Mouse (Mus musculus) left cerebral cortex, adult 2 months (tissue): ENCODE measurements around the gene Ank2. TPM values are rescaled to one million over a fixed set of nuclear protein-coding genes. Genes with fewer than 3 reads are reported as not detected.
A peak's percentile ranks its signal among the peaks of the same experiment; 100 is the strongest.

Experiments used
- DNase-seq, 2 experiments: peaks; one replicate each; pipeline ENCODE4 v3.0.0; 2021 to 2022; ENCODE audit warnings: low spot score in 2 of 2, mixed read lengths in 1 of 2; ENCODE audit errors: extremely low spot score in 1 of 2
- H3K27ac ChIP-seq: fragments of 200-600 bp; 2 replicates; pipeline ENCODE4 v1.8.1; 2022
- H3K4me3 ChIP-seq: fragments of 200-600 bp; 2 replicates; pipeline ENCODE4 v1.8.1; 2022
- CTCF ChIP-seq: fragments of 200-600 bp; IDR thresholded peaks from 2 replicates; pipeline ENCODE4 v1.8.1; 2022; ENCODE audit warnings: antibody characterized with exemption, mild to moderate bottlenecking, moderate library complexity
- intact Hi-C: fragments of 180-260 bp; cut with DNase I; formaldehyde crosslinking; loops from one replicate; pipeline ENCODE4 v1.15.1; 2025
- total RNA-seq, 2 experiments: library from RNA; stranded (reverse); gene quantifications; 2 replicates each; pipeline ENCODE4 v1.2.3; 2021

The Ank2 gene
- total RNA-seq, 2 experiments from 2014 or later, result 905 to 916 TPM

DNA sequence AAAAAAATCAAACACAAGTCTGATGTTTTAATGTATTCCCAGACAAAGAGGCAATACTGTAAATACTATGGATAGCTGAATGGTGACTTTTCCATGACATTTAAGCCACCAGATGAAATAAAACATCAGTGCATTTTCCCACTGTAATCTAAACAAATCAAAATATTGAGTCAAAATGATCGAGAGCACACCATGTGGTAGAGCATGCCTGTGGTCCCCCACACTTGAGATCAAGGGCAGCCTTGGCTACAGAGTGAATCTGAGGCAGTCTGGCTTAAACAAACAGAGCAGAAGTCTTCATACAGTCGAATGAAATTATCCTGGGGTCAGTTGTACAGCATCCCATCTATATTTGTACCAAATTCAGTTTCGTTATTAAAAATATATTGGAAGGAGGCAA is 288.0 kb downstream of the Ank2 start:
- Histone ChIP-seq H3K27ac (no peak overlapping the region), H3K4me3 (no peak overlapping the region)
- no peak for TF ChIP-seq CTCF
- no peak for DNase-seq
- intact Hi-C loops, result no loop called here

- no peak for DNase-seq
- TF ChIP-seq CTCF, result no peak
- H3K4me3 ChIP-seq, result no peak overlapping the region
- no peak overlapping the region for H3K27ac ChIP-seq
- intact Hi-C loops, result no loop called here
These were observed 288.6 kb downstream of the Ank2 start for GRCm38 (mm10) chr3:127210552-127210951.

- DNase-seq, result no peak
- no peak for TF ChIP-seq CTCF
- H3K27ac ChIP-seq, result peak overlapping the region; percentile 8; the same call in 1 of the 2 replicates
- H3K4me3 ChIP-seq, result no peak overlapping the region
- intact Hi-C loops, result no loop called here
These were observed 290.3 kb downstream of the Ank2 start for GRCm38 (mm10) chr3:127208871-127209270.

DNA sequence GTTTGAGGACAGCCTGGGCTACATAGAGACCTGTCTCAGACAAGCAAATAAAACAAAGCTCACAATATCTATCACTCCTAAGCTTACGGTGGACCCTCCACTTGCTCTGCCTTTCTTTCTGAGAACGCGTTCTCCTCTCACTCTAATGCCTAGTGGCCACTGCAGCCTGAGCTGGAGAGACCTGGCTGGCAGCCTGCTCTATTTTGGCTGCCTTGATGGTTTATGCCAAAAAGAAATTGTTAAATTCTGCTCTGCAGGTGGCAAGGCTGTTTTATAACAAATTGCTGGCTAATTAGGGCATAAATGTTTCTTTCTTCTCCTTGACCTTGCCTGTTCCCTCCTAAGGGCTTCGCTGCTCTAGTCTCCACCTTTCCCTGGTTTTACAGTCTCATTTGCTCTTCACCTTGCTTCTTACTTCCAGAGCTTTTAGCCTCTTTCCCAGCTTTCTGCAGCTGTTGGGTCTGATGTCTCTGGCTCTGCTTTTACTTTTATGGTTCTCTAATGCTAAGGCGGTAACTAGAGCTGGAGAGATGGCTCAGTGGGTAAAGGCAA is 293.2 kb downstream of the Ank2 start:
- H3K27ac ChIP-seq, result peak overlapping the region; percentile 6
- no peak for DNase-seq
- no peak for TF ChIP-seq CTCF
- intact Hi-C loops, result no loop called here
- H3K4me3 ChIP-seq, result no peak overlapping the region

- no peak for DNase-seq
- TF ChIP-seq CTCF, result no peak
- intact Hi-C loops, result no loop called here
- H3K27ac ChIP-seq, result no peak overlapping the region
- H3K4me3 ChIP-seq, result no peak overlapping the region
These were observed 296.6 kb downstream of the Ank2 start for GRCm38 (mm10) chr3:127202484-127203115.

DNA sequence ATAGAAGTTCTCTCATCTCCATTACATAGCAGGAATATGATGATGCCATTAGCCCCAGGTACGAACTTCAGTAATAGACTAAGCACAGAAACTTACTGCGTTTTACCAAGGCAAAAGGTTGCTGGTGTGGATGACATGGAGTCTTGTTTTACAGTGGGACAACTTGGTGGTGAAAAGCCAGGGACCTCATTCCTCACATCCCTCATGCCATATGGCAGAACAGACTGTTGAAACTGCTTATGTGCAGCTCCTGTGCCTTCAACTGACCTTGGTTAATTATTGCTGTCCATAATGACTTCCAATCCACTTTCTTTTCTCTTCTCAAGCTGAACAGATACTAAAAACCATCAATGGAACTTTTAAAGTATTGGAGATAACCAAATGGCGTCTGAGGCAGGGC is 298.4 kb downstream of the Ank2 start:
- Histone ChIP-seq H3K27ac (no peak overlapping the region), H3K4me3 (no peak overlapping the region)
- no peak for DNase-seq
- intact Hi-C loops, result no loop called here
- no peak for TF ChIP-seq CTCF

DNA sequence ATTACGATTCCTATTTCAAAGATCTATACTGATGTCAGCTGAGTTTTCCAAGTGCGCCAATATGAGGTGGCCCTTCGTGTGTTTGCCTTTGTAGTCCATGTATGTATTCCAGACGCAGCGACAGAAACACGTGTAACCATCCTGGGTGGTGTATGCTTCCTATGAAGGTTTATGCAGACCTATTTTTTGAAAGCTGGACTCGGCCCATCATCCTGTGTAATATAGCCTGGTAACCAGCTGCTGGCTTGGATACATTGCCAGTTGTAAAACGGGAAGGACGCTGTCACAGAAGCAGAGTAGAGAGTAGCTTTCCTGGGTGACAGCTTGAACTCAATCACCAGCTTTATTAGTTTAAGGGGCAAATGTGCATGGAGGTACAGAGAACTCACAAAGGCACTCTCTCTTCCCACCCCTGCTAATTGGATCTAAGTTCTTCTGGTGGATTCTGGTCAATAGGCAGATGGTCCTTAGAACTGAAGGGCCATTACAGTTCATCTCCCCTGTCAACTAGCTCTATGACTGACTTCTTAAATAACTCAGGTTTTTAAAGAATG is 300.0 kb downstream of the Ank2 start:
- no peak for DNase-seq
- no peak for TF ChIP-seq CTCF
- Histone ChIP-seq H3K27ac (no peak overlapping the region), H3K4me3 (no peak overlapping the region)
- intact Hi-C loops, result no loop called here

DNA sequence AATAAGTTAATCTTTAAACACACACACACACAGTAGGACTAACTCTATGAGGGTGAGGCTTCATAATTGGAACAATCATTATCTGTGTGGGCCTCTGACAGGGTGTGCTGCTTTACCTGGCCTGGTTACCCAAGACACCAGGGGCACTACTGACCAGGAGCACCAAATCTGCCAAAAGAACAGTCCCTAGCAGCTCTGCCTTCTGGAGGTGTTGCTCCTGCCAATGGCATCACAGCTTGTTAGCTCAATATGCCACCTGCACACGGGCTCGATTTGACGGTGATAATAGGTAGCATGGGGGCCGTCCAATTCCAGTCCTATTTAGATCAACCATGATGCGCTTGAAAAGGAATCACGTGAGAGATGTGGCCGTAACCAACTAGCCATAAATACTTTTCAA is 300.5 kb downstream of the Ank2 start:
- intact Hi-C loops, result no loop called here
- H3K27ac ChIP-seq, result no peak overlapping the region
- H3K4me3 ChIP-seq, result no peak overlapping the region
- DNase-seq, result no peak
- TF ChIP-seq CTCF, result no peak

- DNase-seq, result no peak
- Histone ChIP-seq H3K4me3 (no peak overlapping the region), H3K27ac (peak overlapping the region; percentile 69)
- TF ChIP-seq CTCF, result no peak
- intact Hi-C loops, result loop anchor here (2.0 to 5.0 kb wide), 2 partner anchors 38 to 364 kb away; partner anchors contain the start of genes Larp7 and Zgrf1
These were observed 310.4 kb downstream of the Ank2 start for GRCm38 (mm10) chr3:127188789-127189128.

GRCm38 (mm10) chr3:127188086-127188788 is 310.9 kb downstream of the Ank2 start:
- H3K27ac ChIP-seq, result peak overlapping the region; percentile 69
- no peak for DNase-seq

DNA sequence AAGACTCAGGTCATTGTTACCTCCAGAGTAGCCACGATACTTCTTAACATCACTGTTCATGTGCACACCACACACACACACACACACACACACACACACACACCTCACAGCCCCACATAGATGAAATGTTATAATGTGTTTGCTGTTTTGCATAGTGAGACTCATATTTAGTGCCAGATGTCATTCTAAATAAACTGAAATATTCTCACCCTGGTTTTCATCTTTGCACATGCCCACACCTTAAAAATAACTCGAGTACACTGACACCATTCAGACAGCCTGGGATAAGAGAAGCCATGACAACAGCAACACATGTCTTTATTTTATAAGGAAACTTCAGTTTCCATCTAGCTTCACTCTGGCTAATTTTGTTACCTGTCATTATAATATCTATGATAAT is 312.1 kb downstream of the Ank2 start:
- Histone ChIP-seq H3K27ac (no peak overlapping the region), H3K4me3 (no peak overlapping the region)
- intact Hi-C loops, result loop anchor here (5.0 kb wide), 1 partner anchor 365 kb away; the partner anchor contains the start of genes Larp7 and Zgrf1
- TF ChIP-seq CTCF, result no peak
- DNase-seq, result no peak

More at GRCm38 (mm10) chr3:127188086-127188788, 310.9 kb downstream of the Ank2 start:
- H3K4me3 ChIP-seq, result no peak overlapping the region
- no peak for TF ChIP-seq CTCF
- intact Hi-C loops, result loop anchor here (2.0 to 5.0 kb wide), 2 partner anchors 39 to 364 kb away; partner anchors contain the start of genes Larp7 and Zgrf1

DNA sequence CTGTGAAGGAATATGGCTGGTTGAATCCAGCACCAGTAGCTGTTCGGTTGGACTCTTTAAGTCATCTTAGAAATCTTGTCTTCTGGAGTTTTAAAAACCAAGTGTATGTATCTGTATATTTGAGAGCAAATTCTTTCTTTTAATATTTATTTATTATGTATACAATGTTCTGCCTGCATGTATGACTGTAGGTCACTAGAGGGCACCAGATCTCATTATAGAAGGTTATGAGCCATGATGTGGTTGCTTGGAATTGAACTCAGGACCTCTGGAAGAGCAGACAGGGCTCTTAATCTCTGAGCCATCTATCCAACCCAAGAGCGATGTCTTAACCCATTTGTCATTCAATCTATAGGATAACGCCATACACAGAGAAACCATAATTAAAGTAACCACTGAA is 312.9 kb downstream of the Ank2 start:
- intact Hi-C loops, result loop anchor here (5.0 kb wide), 1 partner anchor 366 kb away; the partner anchor contains the start of genes Larp7 and Zgrf1
- DNase-seq, result no peak
- Histone ChIP-seq H3K27ac (no peak overlapping the region), H3K4me3 (no peak overlapping the region)
- peak; percentile 38 for TF ChIP-seq CTCF
